Mouse (Mus musculus): ENCODE data around the gene Ydjc. TPM values are rescaled to one million over a fixed set of nuclear protein-coding genes. Genes with fewer than 3 reads are reported as not detected.
A peak's percentile ranks its signal among the peaks of the same experiment; 100 is the strongest.

Ydjc gene
- polyA plus RNA-seq (2014; fragmentation: Nextera tagmentation; extraction: Ambion mirVana) = 5.7 and 6.0 TPM in 2 replicates

DNA sequence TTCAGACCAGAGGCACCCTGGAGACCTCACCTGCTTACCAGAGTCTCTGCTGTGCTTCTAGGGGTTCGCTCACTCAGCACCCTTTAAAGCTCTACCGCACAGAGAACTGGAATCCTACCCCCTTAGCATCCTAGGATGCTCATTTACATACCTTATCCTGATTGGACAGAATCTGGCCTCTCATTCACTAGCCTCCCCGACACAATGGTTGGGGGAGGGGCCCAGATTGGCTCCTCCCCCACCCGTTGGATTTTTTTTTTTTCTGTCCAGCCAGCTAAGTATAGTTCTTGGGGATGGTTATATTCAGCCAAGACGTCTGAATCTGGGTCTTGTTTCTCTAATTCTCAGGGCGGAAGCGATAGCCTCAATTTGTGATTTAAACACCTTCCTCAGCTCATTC is at the start of gene Ydjc:
Gene Ydjc (plus strand): TSS at position 283 of the 400 bp plus-strand sequence.
- 13% methylated on average over 7 of the region's 7 CpGs for whole genome bisulfite sequencing
- no peaks in the 10 kb centered on the region for H3K9me3 ChIP-seq (ENCODE audit: control insufficient read depth, low read length)
- no peak within 1 kb of the TSS for H3K4me3 ChIP-seq (ENCODE audit: low read depth, low read length)
- H3K4me2 ChIP-seq (ENCODE audit: low read depth, low read length, severe bottlenecking) = no peak within 1 kb of the TSS
- peaks cover 9% of the 10 kb centered on the region for H3K27me3 ChIP-seq (ENCODE audit: control insufficient read depth, insufficient read depth, low read length)
- DNase-seq (ENCODE audit: low spot score) (no peak), ATAC-seq (replicated peaks; ENCODE audit: low FRiP score) (no peak)
- no peaks in the 10 kb centered on the region for H3K36me3 ChIP-seq (ENCODE audit: control insufficient read depth, insufficient read depth, low read length)
- no peak within 1 kb of the TSS for H3K9ac ChIP-seq (ENCODE audit: low read length)
- H3K27ac ChIP-seq (ENCODE audit: low read depth, low read length) = no peak within 1 kb of the TSS
- peaks cover 5% of the 10 kb centered on the region; the same call in 1 of the 2 replicates for H3K4me1 ChIP-seq (replicated peaks; ENCODE audit: control insufficient read depth, insufficient read depth, low read length)

DNA sequence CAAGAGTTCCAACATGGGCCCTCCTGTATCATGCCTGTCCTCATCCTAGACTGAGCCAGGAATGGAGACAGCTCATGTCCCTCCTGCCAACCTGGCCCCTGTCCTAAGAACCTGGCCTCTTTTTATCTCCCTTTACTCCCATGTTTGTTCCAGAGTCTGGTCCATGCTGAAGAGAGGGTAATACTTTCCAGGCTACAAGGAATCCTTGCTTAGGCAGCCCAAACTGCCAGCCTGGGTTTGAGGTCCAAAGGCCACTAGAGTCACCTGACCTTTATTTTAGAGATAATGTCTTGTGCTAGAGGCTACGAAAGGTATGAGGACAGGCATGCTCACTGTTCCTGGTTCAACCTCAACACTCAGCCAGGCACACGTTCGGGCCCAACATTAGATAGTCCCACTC is 47.5 kb upstream of the Ydjc start:
- Histone ChIP-seq H3K27ac (ENCODE audit: low read depth, low read length) (no peak overlapping the region), H3K9me3 (ENCODE audit: control insufficient read depth, low read length) (no peaks in the 10 kb centered on the region), H3K4me2 (ENCODE audit: low read depth, low read length, severe bottlenecking) (no peak overlapping the region), H3K4me3 (ENCODE audit: low read depth, low read length) (no peak overlapping the region), H3K4me1 (replicated peaks; ENCODE audit: control insufficient read depth, insufficient read depth, low read length) (no peaks in the 10 kb centered on the region), H3K9ac (ENCODE audit: low read length) (no peak overlapping the region), H3K27me3 (ENCODE audit: control insufficient read depth, insufficient read depth, low read length) (no peaks in the 10 kb centered on the region), H3K36me3 (ENCODE audit: control insufficient read depth, insufficient read depth, low read length) (peaks cover 17% of the 10 kb centered on the region)
- no peak for DNase-seq (ENCODE audit: low spot score)
- ATAC-seq (replicated peaks; ENCODE audit: low FRiP score) = no peak
- 92% methylated on average over 3 of the region's 3 CpGs for WGBS

DNA sequence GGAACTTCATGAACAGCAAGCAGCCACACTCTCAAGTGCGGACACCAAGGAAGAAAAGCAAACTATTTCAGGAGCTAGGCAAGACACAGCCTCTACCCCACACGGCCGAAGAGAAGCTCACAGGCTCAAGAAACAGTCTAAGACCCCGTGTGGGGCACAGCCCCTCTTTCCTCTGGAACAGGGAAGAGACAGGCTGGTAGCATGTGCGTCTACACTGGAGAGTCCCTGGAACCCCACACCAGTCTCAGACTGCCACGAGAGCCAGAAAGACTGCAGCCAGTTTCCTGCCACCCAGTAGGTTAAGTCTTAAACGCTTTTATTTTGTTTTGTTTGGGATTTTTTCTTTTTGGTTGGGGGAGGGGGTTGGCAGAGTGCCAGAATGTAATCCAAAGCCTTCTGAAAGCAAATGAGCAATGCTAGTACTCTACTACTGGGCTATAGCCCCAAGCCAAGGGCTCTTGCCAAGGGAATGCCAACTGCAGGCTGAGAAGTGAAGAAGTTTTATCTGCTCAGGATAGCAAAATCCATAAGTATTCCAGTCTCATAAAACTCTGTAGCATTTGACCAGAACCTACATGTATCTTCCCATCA is 41.7 kb upstream of the Ydjc start:
- peaks cover 10% of the 10 kb centered on the region; the same call in 1 of the 2 replicates for H3K36me3 ChIP-seq (ENCODE audit: control insufficient read depth, insufficient read depth, low read length)
- no peak overlapping the region for H3K9ac ChIP-seq (ENCODE audit: low read length)
- 83% methylated on average over 7 of the region's 7 CpGs for WGBS
- DNase-seq (ENCODE audit: low spot score) (no peak), ATAC-seq (replicated peaks; ENCODE audit: low FRiP score) (no peak)
- H3K27me3 ChIP-seq (ENCODE audit: control insufficient read depth, insufficient read depth, low read length) = no peaks in the 10 kb centered on the region
- H3K9me3 ChIP-seq (ENCODE audit: control insufficient read depth, low read length) = no peaks in the 10 kb centered on the region
- H3K27ac ChIP-seq (ENCODE audit: low read depth, low read length) = no peak overlapping the region
- H3K4me3 ChIP-seq (ENCODE audit: low read depth, low read length) = no peak overlapping the region
- no peak overlapping the region for H3K4me2 ChIP-seq (ENCODE audit: low read depth, low read length, severe bottlenecking)
- H3K4me1 ChIP-seq (replicated peaks; ENCODE audit: control insufficient read depth, insufficient read depth, low read length) = no peaks in the 10 kb centered on the region

DNA sequence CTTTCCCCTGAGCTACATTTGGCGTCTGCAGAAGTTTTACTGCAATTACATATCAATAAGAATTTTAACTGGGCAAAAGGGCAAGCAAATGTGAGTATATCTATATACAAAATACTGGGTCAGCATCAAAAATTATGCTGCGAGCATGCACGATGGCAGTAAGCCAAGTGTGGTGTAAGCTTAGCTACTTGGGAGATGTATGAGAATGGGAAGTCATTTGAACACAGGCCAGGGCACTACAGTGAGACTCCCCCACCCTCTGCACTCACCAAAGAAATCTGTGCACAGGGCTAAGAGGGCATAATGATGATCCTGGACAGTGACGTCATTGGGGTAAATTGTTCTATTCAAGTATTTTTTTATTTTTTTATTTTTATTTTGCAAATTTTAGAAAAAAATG is 39.8 kb upstream of the Ydjc start:
- Histone ChIP-seq H3K36me3 (ENCODE audit: control insufficient read depth, insufficient read depth, low read length) (peaks cover 3% of the 10 kb centered on the region; the same call in 1 of the 2 replicates), H3K9ac (ENCODE audit: low read length) (no peak overlapping the region), H3K9me3 (ENCODE audit: control insufficient read depth, low read length) (no peaks in the 10 kb centered on the region), H3K27me3 (ENCODE audit: control insufficient read depth, insufficient read depth, low read length) (no peaks in the 10 kb centered on the region), H3K4me1 (replicated peaks; ENCODE audit: control insufficient read depth, insufficient read depth, low read length) (no peaks in the 10 kb centered on the region), H3K27ac (ENCODE audit: low read depth, low read length) (no peak overlapping the region), H3K4me2 (ENCODE audit: low read depth, low read length, severe bottlenecking) (no peak overlapping the region), H3K4me3 (ENCODE audit: low read depth, low read length) (no peak overlapping the region)
- 92% methylated on average over 4 of the region's 4 CpGs for WGBS
- DNase-seq (ENCODE audit: low spot score) (no peak), ATAC-seq (replicated peaks; ENCODE audit: low FRiP score) (no peak)

DNA sequence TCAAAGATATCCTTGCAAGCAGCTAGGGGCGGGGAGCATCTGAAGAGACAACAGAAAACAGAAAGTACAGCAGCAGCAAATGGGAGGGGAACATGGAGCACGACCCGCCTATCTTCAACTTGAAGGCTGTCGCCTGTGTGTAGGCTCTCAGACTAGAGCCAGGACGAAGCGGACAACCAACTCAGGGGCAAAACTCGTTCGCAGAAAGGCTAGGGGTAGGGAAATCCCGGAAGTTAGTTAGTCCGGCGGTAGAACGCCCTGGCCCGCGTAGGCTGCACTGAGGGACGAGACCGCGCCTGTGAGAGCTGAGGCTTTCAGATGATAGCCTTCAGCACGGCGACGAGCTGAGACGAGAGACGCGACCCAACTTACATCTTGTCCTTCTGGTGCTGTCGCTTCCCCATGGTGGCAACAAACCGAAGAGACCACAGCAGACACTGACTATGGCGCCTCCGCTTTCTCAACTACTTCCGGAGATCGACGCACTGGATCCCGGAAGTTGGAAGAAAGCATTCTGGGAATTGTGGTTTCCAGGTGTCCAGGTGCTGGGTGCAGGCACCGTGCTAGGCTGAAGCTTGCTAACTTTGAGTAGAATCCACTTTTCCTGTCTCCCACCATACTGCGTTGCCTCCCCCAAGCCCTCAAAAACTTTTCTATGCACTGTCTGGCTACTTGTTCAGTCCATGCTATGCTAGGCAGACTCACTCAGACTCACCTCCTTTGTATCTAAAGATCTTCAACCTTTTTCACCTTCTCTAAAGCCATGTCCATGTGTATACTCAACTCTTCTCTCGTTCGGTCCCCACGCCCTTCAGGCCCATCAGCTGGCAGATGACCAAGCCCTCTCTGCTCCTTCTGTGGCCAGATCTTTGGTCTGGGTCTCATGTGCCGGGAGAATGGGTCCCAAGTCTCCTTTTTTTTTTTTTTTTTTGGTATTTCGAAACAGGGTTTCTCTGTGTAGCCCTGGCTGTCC is 33.4 kb upstream of the Ydjc start, which contains the start of gene Ppil2:
Gene Ppil2 (minus strand): TSS at position 487 of the 973 bp plus-strand sequence.
- peak; percentile 79 for ATAC-seq (replicated peaks; ENCODE audit: low FRiP score)

DNA sequence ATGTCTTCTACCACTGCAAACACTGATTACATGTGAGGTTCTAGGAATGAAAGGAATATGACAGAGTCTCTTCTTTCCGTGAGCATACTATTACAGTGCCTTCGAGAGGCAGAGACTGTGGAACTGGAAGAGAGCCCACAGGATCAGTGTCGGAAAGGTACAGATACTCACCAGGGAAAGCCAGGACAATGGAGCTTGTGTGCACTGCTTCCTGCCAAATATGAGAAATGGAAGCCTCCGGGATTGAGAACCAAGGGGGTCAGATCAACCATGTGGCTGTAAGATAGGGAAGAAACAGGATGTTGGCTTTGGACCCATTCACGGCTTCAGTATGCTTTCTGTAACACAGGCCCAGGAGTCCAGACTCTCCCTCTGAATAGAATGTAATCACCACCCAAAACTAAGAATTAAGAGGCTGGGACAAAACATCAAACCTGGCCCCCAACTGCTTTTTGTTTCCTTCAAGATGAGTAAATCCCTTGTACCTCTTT is 27.1 kb upstream of the Ydjc start:
- Histone ChIP-seq H3K9ac (ENCODE audit: low read length) (no peak overlapping the region), H3K27me3 (ENCODE audit: control insufficient read depth, insufficient read depth, low read length) (no peaks in the 10 kb centered on the region), H3K9me3 (ENCODE audit: control insufficient read depth, low read length) (no peaks in the 10 kb centered on the region), H3K4me3 (ENCODE audit: low read depth, low read length) (no peak overlapping the region), H3K4me2 (ENCODE audit: low read depth, low read length, severe bottlenecking) (no peak overlapping the region), H3K27ac (ENCODE audit: low read depth, low read length) (no peak overlapping the region), H3K36me3 (ENCODE audit: control insufficient read depth, insufficient read depth, low read length) (peaks cover 10% of the 10 kb centered on the region; the same call in 1 of the 2 replicates), H3K4me1 (replicated peaks; ENCODE audit: control insufficient read depth, insufficient read depth, low read length) (peaks cover 8% of the 10 kb centered on the region; the same call in 1 of the 2 replicates)
- WGBS = 95% methylated on average over 5 of the region's 5 CpGs
- no peak for DNase-seq (ENCODE audit: low spot score)
- ATAC-seq (replicated peaks; ENCODE audit: low FRiP score) = no peak

More for the DNA sequence above, 33.4 kb upstream of the Ydjc start, which contains the start of gene Ppil2:
- Histone ChIP-seq H3K27me3 (ENCODE audit: control insufficient read depth, insufficient read depth, low read length) (no peaks in the 10 kb centered on the region), H3K9me3 (ENCODE audit: control insufficient read depth, low read length) (no peaks in the 10 kb centered on the region), H3K9ac (ENCODE audit: low read length) (peak within 1 kb of the TSS; percentile 75), H3K4me2 (ENCODE audit: low read depth, low read length, severe bottlenecking) (peak within 1 kb of the TSS; percentile 69), H3K4me3 (ENCODE audit: low read depth, low read length) (peak within 1 kb of the TSS; percentile 86), H3K36me3 (ENCODE audit: control insufficient read depth, insufficient read depth, low read length) (peaks cover 7% of the 10 kb centered on the region; the same call in 1 of the 2 replicates), H3K4me1 (replicated peaks; ENCODE audit: control insufficient read depth, insufficient read depth, low read length) (peaks cover 3% of the 10 kb centered on the region; the same call in 1 of the 2 replicates), H3K27ac (ENCODE audit: low read depth, low read length) (no peak within 1 kb of the TSS)
- DNase-seq (ENCODE audit: low spot score) = peak; percentile 77
- 9% methylated on average over 37 of the region's 38 CpGs for WGBS

DNA sequence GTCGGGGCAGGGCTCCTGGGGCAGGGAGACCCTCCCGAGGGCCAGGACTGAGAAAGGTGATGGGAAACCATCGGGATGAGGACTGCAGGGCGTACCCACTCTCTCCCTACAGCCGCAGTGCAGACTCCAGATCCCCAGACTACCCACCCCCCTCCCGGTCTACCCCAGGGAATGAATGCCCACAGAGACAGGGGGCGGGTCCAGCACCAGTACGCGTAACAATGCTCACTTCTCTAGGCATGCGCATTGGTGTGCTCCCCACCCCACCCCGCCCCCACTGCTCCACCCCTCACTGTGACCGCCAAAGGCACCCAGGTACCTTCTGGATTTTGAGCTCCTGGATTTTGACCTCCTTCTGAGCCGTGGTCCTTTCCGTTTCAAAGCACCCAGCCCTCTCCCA is 22.9 kb upstream of the Ydjc start:
- Histone ChIP-seq H3K4me1 (replicated peaks; ENCODE audit: control insufficient read depth, insufficient read depth, low read length) (peaks cover 13% of the 10 kb centered on the region; the same call in 1 of the 2 replicates), H3K4me2 (ENCODE audit: low read depth, low read length, severe bottlenecking) (peak overlapping the region; percentile 16; the same call in 1 of the 2 replicates), H3K27ac (ENCODE audit: low read depth, low read length) (no peak overlapping the region), H3K9ac (ENCODE audit: low read length) (no peak overlapping the region; the same call in 1 of the 2 replicates), H3K9me3 (ENCODE audit: control insufficient read depth, low read length) (no peaks in the 10 kb centered on the region), H3K4me3 (ENCODE audit: low read depth, low read length) (no peak overlapping the region), H3K36me3 (ENCODE audit: control insufficient read depth, insufficient read depth, low read length) (peaks cover 3% of the 10 kb centered on the region; the same call in 1 of the 2 replicates), H3K27me3 (ENCODE audit: control insufficient read depth, insufficient read depth, low read length) (no peaks in the 10 kb centered on the region)
- 0 out of 2 replicates have a peak, but pooled peaks have one; percentile 19 for ATAC-seq (replicated peaks; ENCODE audit: low FRiP score)
- DNase-seq (ENCODE audit: low spot score) = no peak
- 41% methylated on average over 14 of the region's 14 CpGs for WGBS

DNA sequence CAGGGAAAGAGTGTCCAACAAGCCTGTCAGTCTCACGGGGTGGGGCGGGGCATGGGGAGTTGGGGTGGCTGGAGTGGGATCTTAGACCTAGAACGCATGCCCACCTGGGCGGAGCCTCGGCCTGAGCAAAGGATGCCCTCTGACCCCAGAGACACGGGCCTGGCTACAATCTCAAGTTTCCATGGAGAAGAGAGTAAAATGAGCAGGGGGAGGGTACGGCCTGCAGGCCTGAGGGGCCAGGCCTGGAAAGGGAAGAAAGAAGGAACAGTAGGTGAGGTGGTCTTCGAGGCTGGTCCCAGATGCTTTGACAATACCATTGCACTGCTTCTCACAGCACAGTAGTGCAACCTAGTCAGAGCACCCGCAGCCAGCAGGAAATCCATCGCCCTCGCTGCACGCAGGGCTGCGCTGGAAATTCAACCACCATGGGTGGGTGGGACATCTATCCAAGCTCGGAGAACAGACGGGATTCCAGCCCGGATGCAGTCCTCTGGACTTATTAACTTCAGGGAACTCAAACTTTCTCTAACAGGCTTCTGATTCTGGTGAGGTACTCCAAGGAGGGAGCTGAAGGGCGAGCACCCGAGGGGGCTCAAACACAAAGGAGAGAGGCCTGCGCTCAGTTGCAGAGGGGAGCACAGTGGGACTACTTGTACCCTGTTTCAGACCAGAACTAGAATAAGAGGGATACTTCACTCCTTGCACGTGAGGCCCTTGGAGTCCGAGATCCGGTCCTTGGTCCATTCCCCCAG is 20.1 kb upstream of the Ydjc start:
- ATAC-seq (replicated peaks; ENCODE audit: low FRiP score) (peak; percentile 60), DNase-seq (ENCODE audit: low spot score) (peak; percentile 85)
- peak overlapping the region; percentile 67 for H3K4me3 ChIP-seq (ENCODE audit: low read depth, low read length)
- no peaks in the 10 kb centered on the region for H3K9me3 ChIP-seq (ENCODE audit: control insufficient read depth, low read length)
- H3K9ac ChIP-seq (ENCODE audit: low read length) = peak overlapping the region; percentile 88
- peak overlapping the region; percentile 77 for H3K27ac ChIP-seq (ENCODE audit: low read depth, low read length)
- peaks cover 3% of the 10 kb centered on the region; the same call in 1 of the 2 replicates for H3K36me3 ChIP-seq (ENCODE audit: control insufficient read depth, insufficient read depth, low read length)
- WGBS = 1% methylated on average over 22 of the region's 22 CpGs
- H3K4me1 ChIP-seq (replicated peaks; ENCODE audit: control insufficient read depth, insufficient read depth, low read length) = peaks cover 13% of the 10 kb centered on the region; the same call in 1 of the 2 replicates
- no peaks in the 10 kb centered on the region for H3K27me3 ChIP-seq (ENCODE audit: control insufficient read depth, insufficient read depth, low read length)
- peak overlapping the region; percentile 84 for H3K4me2 ChIP-seq (ENCODE audit: low read depth, low read length, severe bottlenecking)
